Mouse (Mus musculus): ENCODE results near the gene Muc16. TPM values are rescaled to one million over a fixed set of nuclear protein-coding genes. Genes with fewer than 3 reads are reported as not detected.

Muc16 gene
- not detected for total RNA-seq (2021)

DNA sequence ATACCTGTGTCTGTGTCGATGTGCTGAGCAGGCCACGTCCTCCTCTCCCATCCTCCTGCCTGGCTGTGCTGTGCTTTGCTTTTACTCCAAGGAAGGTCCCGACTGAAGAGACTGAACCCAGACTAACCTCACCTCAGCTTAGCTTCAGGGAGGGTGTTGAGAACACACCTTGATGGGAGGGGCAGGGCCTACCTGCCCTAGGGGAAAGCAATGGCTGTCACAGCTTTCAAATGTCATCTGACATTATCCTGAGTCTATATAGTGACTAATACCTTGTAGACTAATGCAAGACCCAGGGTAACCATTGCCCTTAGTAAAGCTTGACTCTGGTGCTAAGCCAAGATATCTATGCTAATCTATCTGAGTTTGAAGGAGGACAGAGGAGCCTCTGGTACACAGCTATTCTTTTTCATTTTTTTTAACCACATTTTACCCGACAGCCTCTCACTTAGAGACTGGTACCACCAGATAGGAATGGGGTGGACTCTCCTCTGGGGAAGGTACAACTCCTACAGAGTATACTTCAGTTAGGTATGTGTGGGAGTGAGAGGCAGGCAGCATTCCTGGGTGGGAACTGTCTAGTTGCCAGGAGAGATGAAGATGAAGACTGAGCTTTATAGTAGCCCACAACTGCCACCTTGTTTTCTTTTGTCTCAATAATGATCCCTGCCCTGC lies at the start of gene Muc16:
Gene Muc16, minus strand, starts transcription at position 51 of the 675 bp plus-strand sequence.
- intact Hi-C loops (cut with DNase I) = no loop called here
- DNase-seq (ENCODE audit: low spot score in 2 of 2) = no peak

DNA sequence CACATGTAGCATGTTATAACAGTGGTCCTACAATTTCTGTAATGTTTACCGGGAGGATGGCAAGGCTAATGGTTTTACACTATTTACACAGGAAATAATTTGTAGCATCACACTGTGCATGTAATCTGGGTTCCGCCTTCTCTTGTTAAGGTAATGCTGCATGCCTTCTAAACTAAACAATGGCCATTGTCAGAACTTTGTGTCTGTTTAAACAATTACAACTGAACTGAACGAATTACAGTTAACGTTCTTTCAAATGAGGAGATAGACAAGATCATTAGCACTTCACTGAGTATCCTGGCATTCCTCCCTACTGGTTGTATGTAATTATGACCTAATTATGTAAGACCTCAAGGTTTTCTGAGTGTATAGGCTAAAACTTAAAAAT lies 48.4 kb upstream of the Muc16 start:
- intact Hi-C loops (cut with DNase I) = no loop called here
- DNase-seq (ENCODE audit: low spot score in 2 of 2) = no peak

DNA sequence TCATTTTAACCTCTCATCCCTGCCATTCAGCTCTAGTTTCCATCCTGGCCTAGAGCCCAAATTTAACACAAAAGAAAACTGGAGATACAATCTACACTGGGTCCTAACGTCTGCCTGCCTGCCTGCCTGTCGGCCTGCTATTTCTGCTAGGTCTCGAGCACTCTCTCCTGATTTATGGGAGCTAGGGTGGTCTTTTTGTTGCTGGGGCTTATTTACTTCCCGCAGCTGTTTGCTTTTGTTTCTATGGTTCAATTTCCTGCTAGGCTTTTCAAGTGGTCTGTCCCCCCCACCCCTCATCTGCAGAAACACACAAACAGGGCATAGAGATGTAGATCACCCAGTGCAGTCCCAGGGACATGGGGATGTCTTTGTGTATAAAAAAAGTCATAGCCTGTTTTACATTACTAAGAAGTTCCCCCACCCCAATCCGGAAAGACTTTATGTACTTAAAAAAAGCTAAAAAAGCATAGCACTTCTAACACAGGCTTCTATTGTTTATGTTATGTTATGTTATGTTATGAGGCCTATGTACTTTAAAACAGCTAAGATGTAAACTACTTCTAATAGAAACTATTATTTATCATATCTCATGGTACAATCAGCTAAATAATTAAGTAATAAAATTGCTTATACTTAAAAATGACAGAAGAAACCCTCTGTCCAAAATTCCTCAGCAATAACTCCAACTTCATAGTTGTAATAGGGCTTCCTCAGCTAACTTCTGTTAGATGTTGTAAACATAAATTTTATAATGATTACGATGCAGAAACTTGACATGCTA lies 47.8 kb upstream of the Muc16 start:
- no peak for DNase-seq (ENCODE audit: low spot score in 2 of 2)
- intact Hi-C loops (cut with DNase I) = no loop called here

DNA sequence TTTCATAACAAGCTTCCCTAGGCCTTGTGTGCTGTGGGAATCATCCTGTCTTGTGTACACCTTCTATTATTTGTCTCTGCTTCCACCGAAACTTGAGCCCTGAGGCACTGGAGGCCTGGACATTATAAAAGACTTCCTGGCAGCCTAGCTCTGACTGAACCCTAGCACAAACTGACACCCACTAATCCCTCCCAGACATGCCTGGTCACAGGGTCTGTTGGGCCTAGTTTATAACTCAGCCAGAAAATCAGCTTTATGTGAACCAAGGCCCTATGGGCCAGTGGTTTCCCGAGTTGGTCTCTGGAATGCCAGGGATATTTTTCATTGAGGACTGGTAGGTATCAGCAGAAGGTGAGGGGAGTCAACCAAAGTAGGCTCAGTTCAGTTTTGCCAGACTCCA lies 46.7 kb upstream of the Muc16 start:
- DNase-seq (ENCODE audit: low spot score in 2 of 2) = no peak
- intact Hi-C loops (cut with DNase I) = no loop called here

DNA sequence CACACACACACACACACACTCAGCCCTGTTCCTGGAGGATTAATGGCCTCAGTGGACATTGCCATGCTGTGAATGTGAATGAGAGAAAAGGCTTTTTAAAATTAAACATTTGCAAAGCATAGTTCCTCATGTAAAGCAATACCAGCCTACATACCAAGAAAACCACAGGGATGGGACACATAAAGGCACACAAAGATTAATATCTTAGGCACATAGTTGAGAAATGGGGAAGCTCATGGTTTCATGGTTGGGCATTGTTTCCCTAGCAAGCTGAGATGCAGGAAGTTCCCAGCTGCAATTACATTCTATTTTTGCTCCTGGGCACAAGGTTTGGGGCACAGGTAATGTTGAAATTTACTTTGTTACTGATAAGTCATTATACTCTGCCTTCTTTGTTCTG lies 31.3 kb upstream of the Muc16 start:
- intact Hi-C loops (cut with DNase I) = no loop called here
- DNase-seq (ENCODE audit: low spot score in 2 of 2) = no peak

DNA sequence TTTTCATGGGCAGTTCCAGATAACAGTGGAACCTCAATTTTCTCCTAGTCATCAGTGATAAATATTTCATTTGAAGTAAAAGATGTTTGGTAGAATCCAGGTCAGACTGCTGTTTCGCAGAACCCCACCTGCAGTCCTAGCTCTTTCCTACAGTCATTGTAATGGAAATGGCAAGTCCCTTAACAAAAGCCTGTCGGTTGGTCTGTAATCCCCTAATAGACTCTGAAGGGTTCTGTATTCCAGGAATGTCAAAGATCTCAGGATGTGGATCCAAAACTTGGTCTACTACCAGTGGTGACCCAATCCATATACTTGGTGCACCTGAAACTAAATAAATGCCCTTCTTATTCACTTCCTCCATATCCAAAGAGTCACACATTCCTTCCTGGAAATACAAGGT lies 76.0 kb downstream of the Muc16 start:
- intact Hi-C loops (cut with DNase I) = no loop called here
- DNase-seq (ENCODE audit: low spot score in 2 of 2) = no peak

DNA sequence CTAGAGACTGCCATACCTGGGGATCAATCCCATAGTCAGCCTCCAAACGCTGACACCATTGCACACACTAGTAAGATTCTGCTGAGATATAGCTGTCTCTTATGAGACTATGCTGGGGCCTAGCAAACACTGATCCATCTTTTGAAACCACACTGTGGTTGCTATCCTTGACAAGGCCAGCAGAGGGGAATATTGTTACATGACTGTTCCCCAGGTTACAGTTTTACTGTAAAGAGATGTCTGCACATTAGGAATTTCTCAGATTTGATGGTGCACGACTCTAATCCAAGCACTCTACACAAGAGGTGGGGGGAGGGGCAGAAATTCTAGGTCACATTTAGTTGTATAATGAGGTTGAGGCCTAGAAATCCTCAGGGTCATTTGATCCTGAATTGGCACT lies 166.2 kb downstream of the Muc16 start:
- DNase-seq (ENCODE audit: low spot score in 2 of 2) = no peak
- intact Hi-C loops (cut with DNase I) = no loop called here

DNA sequence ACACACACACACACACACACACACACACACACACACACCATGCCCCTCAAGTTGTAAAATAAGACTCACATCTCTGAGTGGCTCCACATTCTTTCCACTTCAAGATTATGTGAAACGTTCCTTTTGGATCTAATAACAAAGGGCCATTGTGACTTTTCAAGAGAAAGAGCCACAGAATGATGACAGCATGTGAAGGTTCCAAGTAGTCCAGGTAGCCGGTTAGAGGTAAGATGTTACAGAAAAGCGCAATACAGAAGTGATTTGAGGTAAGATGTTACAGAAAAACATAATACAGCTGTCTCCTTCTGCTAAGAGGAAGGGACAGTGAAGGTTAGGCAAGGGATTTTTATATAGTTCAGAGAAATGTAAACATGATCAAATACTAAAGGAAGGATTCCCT lies 196.2 kb downstream of the Muc16 start, which contains the start of the genes Zfp558 and Mbd3l1:
Gene Zfp558, minus strand, starts transcription at position 101 of the 400 bp plus-strand sequence.
Gene Mbd3l1, plus strand, starts transcription at position 192 of the 400 bp plus-strand sequence.
- no peak for DNase-seq (ENCODE audit: low spot score in 2 of 2)
- intact Hi-C loops (cut with DNase I) = no loop called here

DNA sequence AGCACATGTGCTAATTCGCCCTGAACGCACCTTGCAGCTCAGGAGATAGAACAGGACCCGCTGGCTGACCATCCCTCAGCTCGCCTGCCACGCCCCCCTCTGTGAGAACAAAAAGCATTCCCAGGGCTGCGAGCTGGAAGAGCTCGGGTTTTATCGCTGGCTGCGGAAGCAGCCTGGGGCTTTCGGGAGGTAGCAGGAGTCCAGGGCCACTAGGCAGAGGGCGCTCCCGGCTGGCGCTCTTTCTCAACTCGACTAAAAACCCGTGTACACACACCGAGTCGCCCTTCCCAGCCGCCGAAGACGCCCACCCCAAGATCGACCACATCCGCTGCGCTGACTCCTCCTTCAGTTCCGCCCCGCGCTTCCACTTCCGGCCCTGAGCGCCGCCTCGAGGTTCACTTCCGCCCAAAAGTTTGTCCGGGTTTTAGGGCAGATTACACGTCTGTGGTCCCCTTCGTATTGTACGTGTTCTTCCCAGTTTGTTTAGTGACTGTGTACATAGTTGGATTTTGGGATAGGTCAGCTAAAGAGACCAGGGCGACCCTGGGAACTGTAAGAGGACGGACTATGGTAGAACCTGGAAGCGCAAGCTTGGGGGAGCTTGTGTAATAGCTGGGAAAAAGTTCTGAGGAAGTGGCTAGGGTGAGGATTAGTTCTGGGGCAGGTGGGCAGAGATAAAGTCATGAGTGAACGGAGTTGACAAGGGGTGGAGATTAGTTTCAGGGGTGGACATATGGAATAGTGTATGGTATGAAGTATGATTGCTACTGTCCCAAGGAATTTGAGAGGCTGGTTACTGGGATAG lies 200.8 kb downstream of the Muc16 start:
- intact Hi-C loops (cut with DNase I) = loop anchor here (5.0 kb wide), 1 partner anchor 181 kb away; the partner anchor contains the start of gene Chordc1

DNA sequence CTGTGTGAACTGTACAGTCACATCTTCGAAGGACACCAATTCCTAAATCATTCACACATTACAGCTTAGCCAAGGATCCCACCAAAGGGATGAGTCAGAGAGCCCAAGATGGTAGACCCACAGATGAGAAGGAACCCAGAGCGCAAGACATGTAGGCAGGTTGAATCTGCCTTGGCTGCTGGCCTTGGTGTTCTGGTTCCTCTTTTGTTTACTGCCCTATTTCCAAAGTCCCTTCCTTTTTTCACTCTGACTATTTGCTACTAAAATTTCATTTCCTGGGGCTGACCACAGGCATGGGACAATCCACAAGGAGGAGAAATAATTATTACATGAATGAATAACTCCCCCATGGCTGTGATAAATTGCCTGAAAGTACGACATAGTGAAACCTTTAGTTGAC lies 206.3 kb downstream of the Muc16 start:
- no peak for DNase-seq (ENCODE audit: low spot score in 2 of 2)
- intact Hi-C loops (cut with DNase I) = no loop called here

More for the DNA sequence above, 200.8 kb downstream of the Muc16 start:
- DNase-seq (ENCODE audit: low spot score in 2 of 2) = peak; percentile 68

DNA sequence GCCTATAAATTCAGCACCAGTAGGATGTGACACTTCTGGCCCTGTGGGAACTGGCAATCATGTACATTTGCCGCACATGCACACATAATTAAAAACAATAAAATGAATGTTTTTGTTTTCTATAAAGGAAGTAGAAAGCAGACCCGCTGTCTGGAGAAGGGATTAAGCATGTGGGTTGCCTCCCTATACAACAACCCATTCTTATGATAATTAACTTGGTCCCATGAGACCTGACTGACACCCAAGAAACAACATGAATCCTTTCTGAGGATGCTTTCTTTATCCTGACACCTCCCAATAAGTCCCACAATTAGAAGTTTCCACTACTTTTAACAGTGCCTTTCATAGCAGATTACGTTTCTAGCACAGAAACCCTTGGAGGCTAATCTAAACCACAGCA lies 207.0 kb downstream of the Muc16 start:
- no peak for DNase-seq (ENCODE audit: low spot score in 2 of 2)
- intact Hi-C loops (cut with DNase I) = no loop called here

DNA sequence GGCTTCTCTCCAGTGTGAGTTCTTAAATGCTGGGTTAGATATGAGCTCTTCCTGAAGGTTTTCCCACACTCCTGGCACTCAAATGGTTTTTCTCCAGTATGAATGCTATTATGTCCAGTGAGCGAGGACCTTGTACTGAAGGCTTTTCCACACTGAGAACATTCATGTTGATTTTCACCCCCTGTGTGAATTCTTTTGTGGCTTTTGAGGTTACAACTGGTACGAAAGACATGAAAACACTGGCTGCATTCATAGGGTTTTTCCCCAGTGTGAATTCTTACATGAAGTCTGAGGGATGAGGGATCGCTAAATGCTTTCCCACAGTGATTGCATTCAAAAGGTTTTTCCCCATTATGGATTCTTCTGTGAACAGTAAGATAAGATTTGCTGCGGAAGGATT lies 217.8 kb downstream of the Muc16 start:
- intact Hi-C loops (cut with DNase I) = no loop called here
- no peak for DNase-seq (ENCODE audit: low spot score in 2 of 2)

Small RNA genes lying within 50 kb of the gene (microRNA-seq; reads per million reads assigned to microRNA genes)
- gene Gm22854 = not detected

Other genes with a start within 250 kb of the Muc16 start
- gene Mbd3l2, start 243.9 kb downstream of the Muc16 start, total RNA-seq (2021) = not detected
- 1 to 10 TPM; 2.1 to 3.1 TPM for gene Zfp558, start 196.3 kb downstream of the Muc16 start, total RNA-seq (2021)
- gene Mbd3l1, start 196.2 kb downstream of the Muc16 start, total RNA-seq (2021) = not detected
- not detected for gene Olfr24, start 89.5 kb upstream of the Muc16 start, total RNA-seq (2021)
- not detected for gene Olfr828, start 145.0 kb upstream of the Muc16 start, total RNA-seq (2021)
- gene Olfr829, start 180.4 kb upstream of the Muc16 start, total RNA-seq (2021) = not detected
- not detected for gene Olfr830, start 200.2 kb upstream of the Muc16 start, total RNA-seq (2021)

Data from left cerebral cortex, postnatal 36 days (tissue).